Mouse (Mus musculus) myocyte (in vitro differentiated cells): ENCODE measurements around the gene Gstt1. TPM values are rescaled to one million over a fixed set of nuclear protein-coding genes. Genes with fewer than 3 reads are reported as not detected.

Source experiments
- H3K27me3 ChIP-seq: one replicate; pipeline ENCODE4 v1.6.1; 2011; ENCODE audit not compliant: control insufficient read depth, insufficient read depth, insufficient read length
- H3K36me3 ChIP-seq: one replicate; pipeline ENCODE4 v1.6.1; 2011; ENCODE audit not compliant: control insufficient read depth, insufficient read depth
- H3K4me2 ChIP-seq: one replicate; pipeline ENCODE4 v1.6.1; 2011; ENCODE audit warnings: low read depth, control low read depth
- H3K4me3 ChIP-seq: one replicate; pipeline ENCODE4 v1.5.1; 2011; ENCODE audit warnings: mild to moderate bottlenecking, control low read depth, moderate library complexity
- H3K79me2 ChIP-seq: one replicate; pipeline ENCODE4 v1.6.1; 2011; ENCODE audit not compliant: control insufficient read depth, insufficient read depth
- H3ac ChIP-seq: one replicate; pipeline ENCODE4 v1.6.1; 2011; ENCODE audit not compliant: control insufficient read depth, insufficient read length
- CEBPB ChIP-seq: IDR thresholded peaks from 2 replicates; pipeline ENCODE4 v1.6.1; 2011; ENCODE audit warnings: mild to moderate bottlenecking, moderate library complexity; ENCODE audit not compliant: poor library complexity, insufficient read depth, severe bottlenecking
- E2F4 ChIP-seq: IDR thresholded peaks from one replicate; pipeline ENCODE4 v1.6.1; 2011; ENCODE audit warnings: mild to moderate bottlenecking, control low read depth, moderate library complexity; ENCODE audit not compliant: insufficient read depth
- MAX ChIP-seq: IDR thresholded peaks from one replicate; pipeline ENCODE4 v1.6.1; 2011; ENCODE audit warnings: low read depth, mild to moderate bottlenecking, control low read depth
- MYOD1 ChIP-seq, 3 experiments: IDR thresholded peaks; one replicate each; pipeline ENCODE4 v1.6.1; 2011; ENCODE audit warnings: control low read depth in 2 of 3, low read depth in 2 of 3, mild to moderate bottlenecking in 2 of 3, moderate library complexity in 1 of 3; ENCODE audit not compliant: insufficient read length in 2 of 3, control insufficient read depth in 1 of 3
- MYOG ChIP-seq, 3 experiments: IDR thresholded peaks; one replicate each; pipeline ENCODE4 v1.6.1; 2011; ENCODE audit warnings: control low read depth in 2 of 3, low read depth in 2 of 3, mild to moderate bottlenecking in 2 of 3; ENCODE audit not compliant: insufficient read length in 2 of 3, control insufficient read depth in 1 of 3, insufficient read depth in 1 of 3
- POLR2A ChIP-seq: IDR thresholded peaks from one replicate; pipeline ENCODE4 v1.6.1; 2011; ENCODE audit warnings: low read depth, mild to moderate bottlenecking, control low read depth, moderate library complexity; ENCODE audit not compliant: insufficient read length
- POLR2AphosphoS2 ChIP-seq: IDR thresholded peaks from one replicate; pipeline ENCODE4 v1.6.1; 2011; ENCODE audit warnings: low read depth, control low read depth; ENCODE audit not compliant: insufficient read length
- REST ChIP-seq: IDR thresholded peaks from one replicate; pipeline ENCODE4 v1.6.1; 2011; ENCODE audit warnings: mild to moderate bottlenecking, control low read depth, moderate library complexity; ENCODE audit not compliant: insufficient read depth, insufficient read length
- SRF ChIP-seq: IDR thresholded peaks from one replicate; pipeline ENCODE4 v1.6.1; 2011; ENCODE audit warnings: low read depth; ENCODE audit not compliant: control insufficient read depth, insufficient read length
- TCF12 ChIP-seq: IDR thresholded peaks from one replicate; pipeline ENCODE4 v1.6.1; 2011; ENCODE audit warnings: mild to moderate bottlenecking, control low read depth; ENCODE audit not compliant: poor library complexity, insufficient read depth, severe bottlenecking
- TCF3 ChIP-seq: IDR thresholded peaks from one replicate; pipeline ENCODE4 v1.6.1; 2011; ENCODE audit warnings: low read depth, control low read depth; ENCODE audit not compliant: insufficient read length
- USF1 ChIP-seq: IDR thresholded peaks from one replicate; pipeline ENCODE4 v1.6.1; 2011; ENCODE audit warnings: low read depth, mild to moderate bottlenecking, control low read depth, moderate library complexity
- polyA plus RNA-seq: library from polyadenylated mRNA; unstranded; fragments of >200 nt; fragmentation: generic; extraction: Trizol; gene quantifications from one replicate; pipeline ENCODE4 v1.2.1, GENCODE M21; 2012; ENCODE audit warnings: missing spikeins

Gstt1 gene
- polyA plus RNA-seq, 1 experiment, result 1.3 TPM

- no peaks in the 10 kb centered on the region for H3K27me3 ChIP-seq
- H3K4me2 ChIP-seq, result no peak overlapping the region
- TF ChIP-seq CEBPB (0 out of 2 replicates have a peak, but pooled peaks have one; percentile 3), SRF (no peak)
- no peaks in the 10 kb centered on the region for H3K36me3 ChIP-seq
- no peak overlapping the region for H3ac ChIP-seq
- H3K4me3 ChIP-seq, result no peak overlapping the region
- H3K79me2 ChIP-seq, result no peaks in the 10 kb centered on the region
These were observed 30.1 kb upstream of the Gstt1 start for GRCm38 (mm10) chr10:75828500-75828931.

- Histone ChIP-seq H3K4me2 (no peak overlapping the region), H3K79me2 (no peaks in the 10 kb centered on the region), H3K27me3 (no peaks in the 10 kb centered on the region), H3ac (no peak overlapping the region), H3K36me3 (no peaks in the 10 kb centered on the region), H3K4me3 (no peak overlapping the region)
- TF ChIP-seq REST, result no peak
- no peak for TF ChIP-seq TCF3
These were observed 29.4 kb upstream of the Gstt1 start for GRCm38 (mm10) chr10:75827668-75828360.

- Histone ChIP-seq H3K4me3 (no peak overlapping the region), H3K36me3 (no peaks in the 10 kb centered on the region), H3K27me3 (no peaks in the 10 kb centered on the region), H3K79me2 (no peaks in the 10 kb centered on the region), H3ac (no peak overlapping the region), H3K4me2 (no peak overlapping the region)
- TF ChIP-seq MYOG (IDR thresholded peaks at IDR 0.05; ENCODE audit: control insufficient read depth in 1 of 3, insufficient read depth in 1 of 3, insufficient read length in 2 of 3, low read depth in 2 of 3) (no peak), MYOD1 (IDR thresholded peaks at IDR 0.05; ENCODE audit: control insufficient read depth in 1 of 3, insufficient read length in 2 of 3, low read depth in 2 of 3) (no peak), USF1 (no peak), SRF (no peak), POLR2A (no peak), POLR2AphosphoS2 (no peak)
These were observed 26.1 kb upstream of the Gstt1 start for GRCm38 (mm10) chr10:75824530-75824929.

GRCm38 (mm10) chr10:75823782-75824181 lies 25.4 kb upstream of the Gstt1 start:
- Histone ChIP-seq H3K79me2 (no peaks in the 10 kb centered on the region), H3K36me3 (no peaks in the 10 kb centered on the region), H3K4me2 (no peak overlapping the region), H3ac (no peak overlapping the region), H3K27me3 (no peaks in the 10 kb centered on the region), H3K4me3 (no peak overlapping the region)
- no peak for TF ChIP-seq USF1
- TF ChIP-seq CEBPB, result no peak
- no peak for TF ChIP-seq POLR2AphosphoS2

GRCm38 (mm10) chr10:75822443-75822842 lies 24.1 kb upstream of the Gstt1 start, which contains the start of gene Gstt4:
Gstt4 (minus strand) TSS chr10:75822543.
- H3K79me2 ChIP-seq, result no peaks in the 10 kb centered on the region
- TF ChIP-seq REST (no peak), MAX (no peak), TCF3 (no peak), MYOD1 (IDR thresholded peaks at IDR 0.05; ENCODE audit: control insufficient read depth in 1 of 3, insufficient read length in 2 of 3, low read depth in 2 of 3) (no peak), E2F4 (no peak), TCF12 (no peak), SRF (no peak), POLR2AphosphoS2 (no peak), CEBPB (no peak), USF1 (no peak)
- no peaks in the 10 kb centered on the region for H3K36me3 ChIP-seq
- H3K27me3 ChIP-seq, result no peaks in the 10 kb centered on the region
- H3ac ChIP-seq, result no peak within 1 kb of the TSS
- no peak within 1 kb of the TSS for H3K4me3 ChIP-seq
- H3K4me2 ChIP-seq, result no peak within 1 kb of the TSS

- no peak overlapping the region for H3K4me3 ChIP-seq
These were observed 21.5 kb upstream of the Gstt1 start for GRCm38 (mm10) chr10:75819882-75820281.

More at GRCm38 (mm10) chr10:75819882-75820281, 21.5 kb upstream of the Gstt1 start:
- TF ChIP-seq MAX, result no peak
- TF ChIP-seq E2F4, result no peak
- TF ChIP-seq SRF, result no peak
- no peak for TF ChIP-seq TCF12
- H3K36me3 ChIP-seq, result no peaks in the 10 kb centered on the region
- no peak overlapping the region for H3K4me2 ChIP-seq
- no peak overlapping the region for H3ac ChIP-seq
- no peaks in the 10 kb centered on the region for H3K27me3 ChIP-seq
- no peaks in the 10 kb centered on the region for H3K79me2 ChIP-seq
